Mouse (Mus musculus) Patski (cell line): ENCODE results near the gene Rnf214. TPM values are rescaled to one million over a fixed set of nuclear protein-coding genes. Genes with fewer than 3 reads are reported as not detected.

Experiments used
- ATAC-seq: fragments of 100-300 bp; one replicate; pipeline ENCODE4 v1.8.0; 2021
- CTCF ChIA-PET: fragments of 350-600 bp; sonication (Branson Sonifier 250); formaldehyde crosslinking; loops from one replicate; lab custom pipeline; 2022; ENCODE audit warnings: inconsistent platforms; lab: Charles Lee
- POLR2A ChIA-PET: fragments of 350-600 bp; sonication (Branson Sonifier 250); formaldehyde crosslinking; loops from one replicate; lab custom pipeline; 2022; ENCODE audit warnings: antibody characterized with exemption, inconsistent platforms; lab: Charles Lee
- DNase-seq: peaks from one replicate; pipeline ENCODE4 v3.0.0-alpha.2; 2011; ENCODE audit warnings: low read depth, low spot score
- H3K27me3 ChIP-seq: fragments of 371-371 bp; one replicate; pipeline ENCODE4 v1.5.1; 2021
- CTCF ChIP-seq: fragments of 100-300 bp; IDR thresholded peaks from one replicate; pipeline ENCODE4 v1.5.1; 2021
- in situ Hi-C: fragments of 300-500 bp; cut with MboI; formaldehyde crosslinking; loops from 3 replicates; pipeline ENCODE4 v1.11.1; 2018; ENCODE audit warnings: low pct_unique_long_range_greater_than_20kb, mixed read lengths
- polyA plus RNA-seq: library from polyadenylated mRNA; unstranded; gene quantifications from one replicate; pipeline ENCODE4 v1.2.3, GENCODE M21; 2021

Gene Rnf214
- polyA plus RNA-seq, 1 experiment from 2014 or later: 46.8 TPM

DNA sequence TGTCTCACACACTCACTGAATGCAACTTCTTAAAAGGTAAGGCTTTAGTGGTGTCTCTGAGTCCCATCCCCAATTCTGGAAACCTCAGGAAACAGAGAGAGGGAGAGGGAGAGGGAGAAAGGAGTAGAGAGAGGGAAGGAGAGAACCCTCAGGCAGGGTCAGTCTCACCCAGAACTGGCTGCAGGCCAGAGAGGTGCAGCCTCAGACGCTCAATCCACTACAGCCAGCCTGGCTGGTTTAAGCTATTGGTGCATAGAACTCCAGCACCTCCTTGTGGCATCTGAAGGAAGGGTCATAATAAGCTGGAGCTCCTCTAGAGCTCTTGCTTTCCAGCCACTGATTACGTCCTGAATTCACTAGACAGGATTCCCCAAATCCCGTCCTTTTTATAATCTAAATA lies 30.2 kb upstream of the Rnf214 start:
- ChIA-PET CTCF (interaction anchor here (0.7 to 3.1 kb wide), 8 partner anchors 12 to 33 kb away, joined by 3 to 13 read pairs (median 4); partner anchors contain the start of gene Sidt2), POLR2A (interaction anchor here (0.6 to 0.7 kb wide), 2 partner anchors 310 to 536 kb away, joined by 3 to 6 read pairs; no protein-coding TSS in a partner anchor)
- in situ Hi-C loops: no loop called here
- no peak for DNase-seq
- no peaks in the 10 kb centered on the region for H3K27me3 ChIP-seq
- no peak for TF ChIP-seq CTCF
- ATAC-seq: peak; percentile 66

DNA sequence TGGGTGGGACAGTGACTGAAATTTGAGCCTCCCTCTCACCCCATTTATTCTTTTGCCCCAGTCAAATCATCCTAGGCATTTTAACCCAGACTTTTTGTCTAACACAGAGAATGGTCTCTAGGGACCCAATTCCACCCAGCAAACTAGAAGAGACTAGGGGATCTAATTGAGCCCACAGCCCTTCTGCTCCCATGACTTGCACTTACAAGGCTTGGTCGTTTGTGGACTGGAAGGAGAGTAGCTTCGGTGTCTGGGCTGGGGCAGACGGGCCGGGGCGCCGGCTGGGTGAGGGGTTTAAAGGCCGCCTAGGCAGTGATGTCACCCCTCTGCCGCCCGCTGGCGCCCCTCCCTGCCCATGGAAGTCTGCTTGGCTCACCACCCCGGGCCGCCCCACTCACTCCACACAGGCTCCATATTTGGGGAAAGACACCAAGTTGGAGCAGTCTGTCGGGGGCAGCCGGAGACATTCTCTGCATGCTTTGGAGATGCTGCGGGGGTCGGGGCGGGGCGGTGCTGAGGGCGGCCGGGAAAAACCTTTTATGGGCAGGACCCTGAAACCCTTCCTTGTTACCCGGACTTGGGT lies 29.0 kb upstream of the Rnf214 start, which contains the start of gene Tagln:
Tagln (minus strand) TSS at position 431 of the 583 bp plus-strand sequence.
- ATAC-seq (peak; percentile 32), DNase-seq (no peak)
- ChIA-PET POLR2A (no interaction called here), CTCF (interaction anchor here (3.1 kb wide), 1 partner anchor 24 kb away, joined by 13 read pairs; no protein-coding TSS in a partner anchor)
- TF ChIP-seq CTCF: no peak
- in situ Hi-C loops: no loop called here
- H3K27me3 ChIP-seq: no peaks in the 10 kb centered on the region

DNA sequence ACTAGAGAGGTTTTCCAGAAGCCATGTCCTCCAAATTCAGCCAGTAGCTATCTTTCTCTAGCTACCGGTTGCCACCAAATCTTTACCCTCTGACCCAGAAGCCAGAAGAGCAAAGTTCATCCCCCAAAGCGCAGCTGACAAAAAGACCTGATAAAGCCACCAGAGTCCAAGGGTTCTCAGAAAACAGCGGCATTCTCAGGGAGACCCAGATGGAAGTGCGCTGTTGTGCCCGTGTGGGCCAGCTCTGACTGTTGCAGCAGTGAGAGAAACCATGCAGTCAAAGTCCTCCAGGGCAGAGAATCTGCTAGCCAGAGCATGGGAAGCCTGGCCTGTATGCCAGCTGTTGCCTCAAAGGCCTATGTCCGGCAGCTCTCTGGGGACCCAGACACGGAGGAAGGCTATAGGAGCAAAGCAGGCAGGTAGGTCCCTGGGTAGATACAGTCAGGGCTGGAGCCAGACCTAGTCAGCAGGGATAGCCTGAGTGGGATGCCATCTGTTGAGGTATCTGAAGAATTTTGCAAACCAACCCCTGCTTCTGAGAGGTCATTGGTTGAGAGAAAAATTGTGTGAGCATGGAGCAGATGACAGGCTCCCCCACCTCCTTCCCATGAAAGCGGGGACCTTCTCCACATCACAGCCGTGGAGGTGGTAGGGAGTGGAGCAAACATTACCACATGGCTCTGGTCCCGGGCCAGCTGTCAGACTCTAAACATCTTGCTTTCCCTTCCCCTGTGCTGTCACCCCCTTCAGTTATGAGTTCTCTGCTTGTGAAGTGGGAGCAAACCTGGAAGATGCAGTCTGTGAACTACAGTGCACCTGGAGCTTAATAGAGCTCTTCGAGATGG lies 26.1 kb upstream of the Rnf214 start:
- ChIA-PET CTCF (interaction anchor here (1.4 to 2.1 kb wide), 2 partner anchors 14 to 21 kb away, joined by 4 to 6 read pairs; no protein-coding TSS in a partner anchor), POLR2A (interaction anchor here (0.9 to 1.7 kb wide), 3 partner anchors 12 to 27 kb away, joined by 3 to 4 read pairs (median 4); partner anchors contain the start of gene Pcsk7)
- in situ Hi-C loops: no loop called here
- TF ChIP-seq CTCF: no peak
- H3K27me3 ChIP-seq: no peaks in the 10 kb centered on the region
- DNase-seq: no peak
- ATAC-seq: no peak

DNA sequence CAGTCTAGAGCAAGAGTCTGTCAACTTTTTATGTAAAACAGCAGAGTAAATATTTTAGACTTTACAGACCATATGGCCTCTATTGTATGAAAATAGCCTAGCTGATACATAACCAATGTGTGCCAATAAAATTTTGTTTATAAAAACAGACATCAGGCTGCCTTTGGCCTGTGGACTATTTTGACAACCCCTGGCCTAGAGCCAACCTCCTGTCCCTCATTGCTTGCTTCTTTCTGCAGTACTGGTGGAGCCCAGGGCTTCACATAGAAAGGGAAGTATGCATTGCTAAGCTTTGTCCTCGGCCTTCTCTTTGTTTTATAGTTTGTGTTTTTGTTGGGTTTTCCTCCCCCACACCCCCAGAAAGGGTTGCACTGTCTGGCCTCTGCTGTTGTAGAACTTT lies 25.2 kb upstream of the Rnf214 start:
- in situ Hi-C loops: no loop called here
- POLR2A ChIA-PET: interaction anchor here (0.9 to 1.7 kb wide), 3 partner anchors 12 to 26 kb away, joined by 3 to 4 read pairs (median 4); partner anchors contain the start of gene Pcsk7
- no peak for DNase-seq

DNA sequence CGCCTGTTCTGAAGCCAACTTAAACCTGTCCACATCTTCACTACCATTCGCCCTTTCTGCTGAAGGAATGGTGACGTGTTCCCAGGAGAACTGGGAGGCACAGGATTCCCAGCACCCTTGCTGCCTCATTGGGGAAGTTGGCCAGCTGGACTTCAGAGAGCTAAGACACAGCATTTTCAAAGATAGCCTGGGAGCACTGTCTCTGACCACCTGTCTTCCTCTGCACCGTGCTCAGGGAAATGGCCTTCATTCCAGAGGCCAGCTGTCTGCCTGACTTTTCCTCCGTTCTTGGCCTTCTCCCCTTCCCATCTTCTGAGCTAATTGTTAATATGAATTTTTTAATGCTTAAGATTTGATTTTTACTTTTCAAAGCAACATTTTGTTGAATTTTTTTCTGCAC lies 22.6 kb upstream of the Rnf214 start:
- CTCF ChIA-PET: interaction anchor here (1.8 kb wide), 1 partner anchor 11 kb away, joined by 5 read pairs; no protein-coding TSS in a partner anchor
- TF ChIP-seq CTCF: no peak
- POLR2A ChIA-PET: interaction anchor here (1.0 kb wide), 1 partner anchor 23 kb away, joined by 3 read pairs; the partner anchor contains the start of genes Pcsk7 and Rnf214
- DNase-seq (no peak), ATAC-seq (no peak)
- H3K27me3 ChIP-seq: no peaks in the 10 kb centered on the region
- in situ Hi-C loops: no loop called here

More for the DNA sequence above, 25.2 kb upstream of the Rnf214 start:
- TF ChIP-seq CTCF: no peak
- H3K27me3 ChIP-seq: no peaks in the 10 kb centered on the region
- ATAC-seq: no peak
- CTCF ChIA-PET: interaction anchor here (1.1 to 2.1 kb wide), 3 partner anchors 13 to 20 kb away, joined by 4 to 6 read pairs (median 5); no protein-coding TSS in a partner anchor

DNA sequence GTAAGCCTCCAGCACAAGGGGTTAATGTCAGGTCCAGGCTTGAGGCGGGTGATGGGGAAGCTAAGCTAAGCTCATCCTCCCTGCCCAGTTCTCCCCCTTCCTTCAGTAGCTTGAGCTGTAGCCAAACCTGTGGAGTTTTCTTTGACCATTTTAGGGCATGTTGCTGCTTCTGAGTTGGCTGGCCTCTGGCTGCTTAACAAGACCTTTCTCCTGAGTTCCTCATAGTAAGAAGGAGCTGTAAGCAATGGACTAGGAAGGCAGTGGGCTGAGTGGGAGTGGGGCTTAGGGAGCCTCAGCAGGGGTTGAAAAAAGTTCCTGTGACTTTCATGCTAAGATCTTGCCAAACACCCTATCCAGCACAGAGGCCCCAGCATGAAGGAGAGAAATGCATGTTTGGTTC lies 13.2 kb upstream of the Rnf214 start:
- in situ Hi-C loops: no loop called here
- DNase-seq (no peak), ATAC-seq (no peak)
- H3K27me3 ChIP-seq: no peaks in the 10 kb centered on the region
- POLR2A ChIA-PET: interaction anchor here (1.2 kb wide), 1 partner anchor 13 kb away, joined by 4 read pairs; no protein-coding TSS in a partner anchor
- no peak for TF ChIP-seq CTCF
- CTCF ChIA-PET: interaction anchor here (1.6 kb wide), 1 partner anchor 12 kb away, joined by 6 read pairs; no protein-coding TSS in a partner anchor

DNA sequence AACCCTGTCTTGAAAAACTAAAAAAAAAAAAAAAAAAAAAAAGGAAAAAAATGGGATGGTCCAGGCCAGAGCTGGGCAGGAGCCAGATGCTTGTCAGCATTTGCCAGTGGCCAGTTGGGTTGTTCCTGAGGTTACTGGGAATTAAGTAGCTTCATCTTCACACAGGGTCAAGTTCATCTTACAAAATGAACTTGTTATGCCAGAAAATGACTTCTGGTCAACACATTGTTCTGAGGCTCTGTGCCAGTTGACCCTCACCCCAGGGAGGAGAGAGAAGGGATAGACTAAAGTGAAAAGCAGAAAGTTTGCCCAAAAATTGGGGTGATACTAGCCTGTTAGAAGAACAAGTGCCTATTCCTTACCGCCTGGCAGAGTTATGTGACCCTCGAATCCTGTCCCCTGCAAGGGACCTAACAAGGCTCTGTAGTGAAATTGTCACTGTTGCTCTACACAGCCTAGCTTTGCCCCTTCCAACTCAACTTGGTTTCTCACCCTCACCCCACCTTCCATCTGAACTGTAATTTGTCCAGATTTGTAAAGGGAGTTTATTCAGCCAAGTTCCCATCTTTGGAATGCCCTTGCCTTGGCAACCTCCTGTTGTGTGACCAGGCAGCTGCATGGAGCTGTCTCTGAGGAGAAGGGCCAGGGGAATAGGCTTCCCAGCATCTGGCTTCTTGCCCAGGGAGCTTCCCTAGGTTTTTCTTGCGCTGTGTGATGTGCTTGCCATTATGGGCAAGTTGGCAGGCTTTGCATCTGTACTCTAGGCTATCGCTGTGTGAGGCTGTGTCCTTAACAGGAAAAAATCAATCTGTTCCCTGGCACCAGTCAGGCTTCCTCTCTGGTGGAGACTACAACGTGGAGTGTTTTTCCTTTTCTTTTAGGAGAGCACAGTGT lies 10.6 kb upstream of the Rnf214 start:
- CTCF ChIA-PET: interaction anchor here (1.9 kb wide), 1 partner anchor 12 kb away, joined by 5 read pairs; no protein-coding TSS in a partner anchor
- DNase-seq (no peak), ATAC-seq (no peak)
- TF ChIP-seq CTCF: no peak
- POLR2A ChIA-PET: interaction anchor here (0.7 kb wide), 2 partner anchors 37 to 315 kb away, joined by 3 to 5 read pairs; no protein-coding TSS in a partner anchor
- H3K27me3 ChIP-seq: no peaks in the 10 kb centered on the region
- in situ Hi-C loops: no loop called here

DNA sequence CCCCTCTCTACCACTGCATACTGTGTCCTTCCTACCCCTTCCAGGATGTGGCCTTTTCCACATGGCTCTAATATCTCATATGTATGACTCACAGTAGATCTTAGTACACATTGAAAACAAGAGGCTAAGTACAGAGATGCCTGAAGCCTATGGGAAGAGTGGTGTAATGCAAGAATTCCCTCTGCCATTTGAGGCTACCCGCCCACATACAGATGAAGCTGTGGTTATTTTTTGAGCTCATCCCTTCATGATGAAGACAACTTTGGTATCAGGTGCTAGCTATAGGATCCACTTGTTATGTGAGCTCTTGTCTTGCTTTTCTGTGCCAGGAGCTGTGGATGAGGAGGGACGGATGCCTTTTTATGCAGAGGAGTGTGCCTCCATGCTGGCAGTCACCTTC lies 8.9 kb upstream of the Rnf214 start:
- DNase-seq (no peak), ATAC-seq (no peak)
- ChIA-PET CTCF (no interaction called here), POLR2A (no interaction called here)
- no peaks in the 10 kb centered on the region for H3K27me3 ChIP-seq
- in situ Hi-C loops: no loop called here
- TF ChIP-seq CTCF: no peak

DNA sequence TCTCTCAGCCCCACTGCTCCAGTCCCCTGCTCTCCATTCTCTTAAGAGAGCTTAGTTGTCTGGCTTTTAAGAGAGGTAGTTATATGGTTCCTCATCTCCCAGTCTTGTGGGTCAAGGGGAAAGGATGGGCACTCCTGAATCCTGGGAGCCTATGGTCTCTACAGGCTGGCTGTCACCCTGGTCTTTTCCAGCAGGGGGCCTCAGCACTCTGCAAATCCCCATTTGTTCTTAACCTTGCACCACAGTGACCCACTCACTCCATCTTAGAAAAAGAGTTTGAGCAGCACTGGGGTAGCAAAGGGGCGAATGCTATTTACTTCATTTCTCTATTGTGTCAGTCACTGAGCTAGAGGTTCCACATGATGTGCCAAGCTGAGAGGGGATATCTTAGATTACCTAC lies 5.0 kb upstream of the Rnf214 start:
- ATAC-seq: no peak
- ChIA-PET POLR2A (no interaction called here), CTCF (interaction anchor here (0.7 to 2.9 kb wide), 7 partner anchors 11 to 25 kb away, joined by 3 to 13 read pairs (median 4); partner anchors contain the start of gene Tagln)
- no peak for DNase-seq
- no peaks in the 10 kb centered on the region for H3K27me3 ChIP-seq
- in situ Hi-C loops: no loop called here
- TF ChIP-seq CTCF: peak; percentile 85
